Mouse (Mus musculus): ENCODE data around the gene Tmem94.

- TF ChIP-seq KAT2A (conservative IDR thresholded peaks at IDR 0.05; ENCODE audit: low read depth, low read length) (no peak), GABPA (IDR thresholded peaks at IDR 0.05; ENCODE audit: low read depth, low read length) (no peak), TCF12 (IDR thresholded peaks at IDR 0.05; ENCODE audit: low read depth, low read length) (no peak), POLR2A (IDR thresholded peaks at IDR 0.05; ENCODE audit: control insufficient read depth in 1 of 2, insufficient read depth in 1 of 2, low read depth in 1 of 2, low read length in 2 of 2, poor library complexity in 1 of 2) (no peak), EP300 (IDR thresholded peaks at IDR 0.05; ENCODE audit: low read depth in 1 of 2, low read length in 2 of 2) (no peak), BHLHE40 (IDR thresholded peaks at IDR 0.05; ENCODE audit: borderline replicate concordance, low read depth, low read length) (no peak), SIN3A (IDR thresholded peaks at IDR 0.05; ENCODE audit: low read length) (no peak), ZC3H11A (IDR thresholded peaks at IDR 0.05; ENCODE audit: low read depth, low read length) (no peak), CTCF (IDR thresholded peaks at IDR 0.05 in 2 of 3, conservative IDR thresholded peaks at IDR 0.05 in 1 of 3; ENCODE audit: control insufficient read depth in 1 of 3, insufficient read depth in 1 of 3, low read depth in 2 of 3, low read length in 3 of 3, poor library complexity in 1 of 3, severe bottlenecking in 1 of 3) (no peak), GATA1 (IDR thresholded peaks at IDR 0.05; ENCODE audit: low read depth, low read length) (no peak), ELF1 (IDR thresholded peaks at IDR 0.05; ENCODE audit: low read depth, low read length) (no peak), JUND (IDR thresholded peaks at IDR 0.05; ENCODE audit: low read depth, low read length) (no peak), NRF1 (IDR thresholded peaks at IDR 0.05; ENCODE audit: insufficient read depth, low read depth, low read length, poor library complexity, severe bottlenecking) (no peak)
Measured at GRCm38 (mm10) chr11:115832523-115832922, 67.3 kb downstream of the Tmem94 start.
